Mouse (Mus musculus) frontal cortex, postnatal 36 days (tissue): ENCODE measurements around the gene Ddx43.
"Not testable (repeated sequence)": the region's sequence is repeated elsewhere in the genome, so short reads cannot be mapped to it uniquely, and the experiment has no call there.

ENCODE experiments used
- DNase-seq, 2 experiments: peaks; one replicate each; pipeline ENCODE4 v3.0.0; 2022; ENCODE audit warnings: low spot score in 2 of 2

The Ddx43 gene

DNA sequence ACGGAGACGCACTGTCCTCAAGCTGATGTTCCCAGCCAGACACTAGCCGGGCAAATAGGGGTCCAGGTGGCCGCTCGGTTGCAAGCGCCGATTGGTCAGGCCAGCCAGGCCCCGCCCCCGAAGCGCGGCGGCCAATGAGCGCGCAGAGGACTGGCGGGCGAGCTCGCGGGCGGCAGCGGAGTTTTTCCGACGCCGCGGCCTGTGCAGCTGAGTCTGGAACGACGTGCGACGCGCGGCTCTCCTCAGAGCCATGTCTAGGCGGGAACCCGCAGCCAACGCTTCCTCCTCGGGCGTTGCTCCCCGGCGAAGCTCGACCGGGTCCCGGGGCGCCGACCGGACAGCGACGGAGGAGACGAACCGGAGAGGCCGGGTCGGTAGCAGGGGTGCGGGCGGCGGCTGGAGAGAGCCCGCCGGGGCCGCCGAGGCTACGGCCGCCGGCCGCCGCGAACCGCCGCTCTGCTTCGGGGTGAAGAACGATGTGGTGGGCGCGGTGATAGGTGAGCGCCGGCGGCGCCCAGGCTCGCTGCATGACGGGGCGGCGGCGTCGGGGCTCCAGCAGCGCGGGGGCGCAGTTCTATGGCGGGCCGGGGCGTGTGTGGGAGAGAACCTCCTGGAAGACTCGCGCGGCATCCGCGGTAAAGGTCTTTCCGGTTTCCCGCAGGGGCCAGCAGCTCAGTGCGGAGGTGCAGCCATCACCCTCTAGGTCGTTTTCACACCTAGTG lies at the start of gene Ddx43:
Gene Ddx43 (plus strand): TSS at position 148 of the 722 bp plus-strand sequence.
- peak; percentile 9 to 16 for DNase-seq

- DNase-seq, result no peak
These were observed 48.6 kb upstream of the Ddx43 start for GRCm38 (mm10) chr9:78347004-78347403.

- DNase-seq, result not testable (repeated sequence)
These were observed 47.2 kb upstream of the Ddx43 start for GRCm38 (mm10) chr9:78348206-78349004.

- DNase-seq, result not testable (repeated sequence)
These were observed 46.4 kb upstream of the Ddx43 start for GRCm38 (mm10) chr9:78349141-78349540.

GRCm38 (mm10) chr9:78350007-78350406 lies 45.6 kb upstream of the Ddx43 start:
- DNase-seq, result not testable (repeated sequence)

- DNase-seq, result no peak
These were observed 43.9 kb upstream of the Ddx43 start for GRCm38 (mm10) chr9:78351504-78352220.

DNA sequence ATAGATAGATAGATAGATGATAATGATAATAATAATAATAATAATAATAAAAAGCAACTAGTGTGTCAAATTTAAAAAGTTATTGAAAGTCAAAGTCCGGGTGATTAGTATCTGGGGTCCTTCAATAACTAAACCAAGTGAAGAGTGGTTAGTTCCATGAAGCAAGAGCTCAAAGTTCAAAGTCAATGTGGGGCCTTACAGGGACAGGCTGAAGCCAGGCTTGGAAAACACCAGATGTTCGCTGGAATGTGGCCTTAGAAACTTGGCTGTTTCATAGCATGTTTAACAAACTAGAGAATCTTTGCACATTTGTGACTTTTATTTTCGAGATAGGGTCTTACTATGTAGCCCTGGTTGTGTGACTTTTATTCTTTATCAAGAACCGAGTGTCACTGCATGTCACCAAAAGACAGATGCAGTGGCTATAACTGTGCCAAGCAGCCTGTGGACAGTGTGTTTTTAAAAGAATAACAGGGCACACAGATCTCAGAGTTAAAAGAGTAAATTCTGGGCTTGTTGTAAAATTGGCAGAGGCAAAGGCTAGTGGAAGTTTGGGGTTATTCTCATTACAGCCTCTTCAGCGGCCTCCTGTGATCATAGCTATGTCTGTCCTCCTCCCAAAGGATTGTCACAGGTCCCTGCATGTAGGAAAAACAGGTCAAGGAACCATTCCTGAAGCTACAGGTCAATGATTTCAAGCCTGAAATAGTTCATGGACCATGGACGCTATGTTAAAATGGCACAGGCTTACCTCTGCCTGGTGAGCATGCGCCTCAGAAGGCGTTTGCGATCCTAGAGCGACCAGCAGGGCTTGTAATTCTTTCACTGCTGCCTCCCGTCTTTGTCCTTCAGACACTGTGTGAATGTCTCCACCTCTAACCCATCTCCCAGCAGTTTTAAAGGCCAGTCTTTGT lies 40.7 kb upstream of the Ddx43 start:
- DNase-seq, result no peak

- no peak for DNase-seq
These were observed 40.0 kb upstream of the Ddx43 start, which contains the start of gene Gsta2 for GRCm38 (mm10) chr9:78355611-78356010. Gene Gsta2 (minus strand): TSS chr9:78355788.

- DNase-seq, result peak; percentile 35 to 51
These were observed 37.5 kb upstream of the Ddx43 start for GRCm38 (mm10) chr9:78358053-78358452.

GRCm38 (mm10) chr9:78359750-78360483 lies 35.7 kb upstream of the Ddx43 start:
- DNase-seq, result no peak

DNA sequence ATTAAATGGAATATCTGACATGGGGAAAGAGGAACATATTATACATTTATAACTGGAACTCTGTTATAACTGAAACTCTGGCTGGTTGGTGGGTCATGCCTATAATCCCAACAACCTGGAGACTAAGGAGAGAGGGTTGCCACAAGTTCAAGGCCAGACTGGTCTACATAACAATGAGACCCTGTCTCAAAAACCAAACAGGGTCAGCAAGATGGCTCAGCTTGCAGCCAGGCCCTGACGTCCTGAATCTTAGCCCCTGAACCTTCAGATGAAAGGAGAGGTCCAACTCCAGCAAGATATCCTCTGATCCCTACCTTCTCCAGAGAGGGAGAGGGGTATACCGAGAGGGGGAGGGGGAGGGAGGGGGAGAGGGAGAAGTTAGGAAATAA lies 35.1 kb upstream of the Ddx43 start:
- DNase-seq, result no peak

DNA sequence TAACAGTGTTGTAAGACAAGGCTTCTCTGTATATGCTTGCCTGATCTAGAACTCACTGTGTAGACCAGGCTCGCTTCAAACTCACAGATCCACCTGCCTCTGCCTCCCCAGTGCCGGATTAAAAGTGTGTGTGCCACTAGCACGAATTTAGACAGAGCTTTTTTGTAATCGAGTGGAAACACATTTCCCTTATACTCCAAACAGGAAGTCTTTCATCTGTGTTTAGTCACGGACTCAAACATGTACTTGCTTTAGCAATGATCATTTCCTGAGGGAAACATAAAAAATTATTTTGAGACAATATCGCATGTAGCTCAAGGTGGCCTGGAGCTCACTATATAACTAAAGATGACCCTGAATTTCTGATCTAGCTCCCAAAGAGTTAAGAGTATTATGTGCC lies 32.2 kb upstream of the Ddx43 start:
- no peak for DNase-seq

- no peak for DNase-seq
These were observed 30.9 kb upstream of the Ddx43 start for GRCm38 (mm10) chr9:78364701-78365100.

GRCm38 (mm10) chr9:78365850-78366544 lies 29.6 kb upstream of the Ddx43 start:
- DNase-seq, result no peak

- not testable (repeated sequence) for DNase-seq
These were observed 27.6 kb upstream of the Ddx43 start, which contains the start of gene Dppa5a for GRCm38 (mm10) chr9:78367959-78368358. Gene Dppa5a (minus strand): TSS chr9:78368177.

- no peak for DNase-seq
These were observed 26.8 kb upstream of the Ddx43 start for GRCm38 (mm10) chr9:78368671-78369293.

DNA sequence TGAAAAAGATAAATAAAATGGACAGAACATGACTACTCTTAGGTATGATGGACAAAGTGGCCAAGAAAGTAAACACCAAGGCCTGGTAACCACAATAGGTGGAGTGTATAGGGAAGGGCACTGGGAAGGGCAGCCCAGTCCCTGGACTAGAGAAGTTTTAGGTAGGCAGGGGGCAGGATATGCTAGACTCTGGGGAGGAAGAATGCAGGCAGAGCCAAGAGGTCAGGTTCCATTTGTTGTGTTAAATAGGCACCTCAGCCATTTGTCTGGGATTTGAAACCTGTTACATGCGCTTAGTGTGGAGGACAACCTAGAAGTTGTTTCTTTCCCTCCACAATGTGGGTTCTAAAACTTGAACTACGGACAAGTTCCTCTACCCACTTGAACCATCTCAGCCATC lies 26.2 kb upstream of the Ddx43 start:
- DNase-seq, result no peak

- DNase-seq, result no peak
These were observed 25.8 kb upstream of the Ddx43 start for GRCm38 (mm10) chr9:78369786-78370185.

- no peak for DNase-seq
These were observed 24.1 kb upstream of the Ddx43 start for GRCm38 (mm10) chr9:78371441-78371840.
